Mouse (Mus musculus) myocyte (in vitro differentiated cells): ENCODE data around the gene Itgav.
A peak's percentile ranks its signal among the peaks of the same experiment; 100 is the strongest.

Source experiments
- CEBPB ChIP-seq: IDR thresholded peaks from 2 replicates; pipeline ENCODE4 v1.6.1; 2011; ENCODE audit warnings: mild to moderate bottlenecking, moderate library complexity; ENCODE audit not compliant: poor library complexity, insufficient read depth, severe bottlenecking
- E2F4 ChIP-seq: IDR thresholded peaks from one replicate; pipeline ENCODE4 v1.6.1; 2011; ENCODE audit warnings: mild to moderate bottlenecking, control low read depth, moderate library complexity; ENCODE audit not compliant: insufficient read depth
- MAX ChIP-seq: IDR thresholded peaks from one replicate; pipeline ENCODE4 v1.6.1; 2011; ENCODE audit warnings: low read depth, mild to moderate bottlenecking, control low read depth
- MYOD1 ChIP-seq, 3 experiments: IDR thresholded peaks; one replicate each; pipeline ENCODE4 v1.6.1; 2011; ENCODE audit warnings: control low read depth in 2 of 3, low read depth in 2 of 3, mild to moderate bottlenecking in 2 of 3, moderate library complexity in 1 of 3; ENCODE audit not compliant: insufficient read length in 2 of 3, control insufficient read depth in 1 of 3
- MYOG ChIP-seq, 3 experiments: IDR thresholded peaks; one replicate each; pipeline ENCODE4 v1.6.1; 2011; ENCODE audit warnings: control low read depth in 2 of 3, low read depth in 2 of 3, mild to moderate bottlenecking in 2 of 3; ENCODE audit not compliant: insufficient read length in 2 of 3, control insufficient read depth in 1 of 3, insufficient read depth in 1 of 3
- POLR2A ChIP-seq: IDR thresholded peaks from one replicate; pipeline ENCODE4 v1.6.1; 2011; ENCODE audit warnings: low read depth, mild to moderate bottlenecking, control low read depth, moderate library complexity; ENCODE audit not compliant: insufficient read length
- POLR2AphosphoS2 ChIP-seq: IDR thresholded peaks from one replicate; pipeline ENCODE4 v1.6.1; 2011; ENCODE audit warnings: low read depth, control low read depth; ENCODE audit not compliant: insufficient read length
- SRF ChIP-seq: IDR thresholded peaks from one replicate; pipeline ENCODE4 v1.6.1; 2011; ENCODE audit warnings: low read depth; ENCODE audit not compliant: control insufficient read depth, insufficient read length
- TCF12 ChIP-seq: IDR thresholded peaks from one replicate; pipeline ENCODE4 v1.6.1; 2011; ENCODE audit warnings: mild to moderate bottlenecking, control low read depth; ENCODE audit not compliant: poor library complexity, insufficient read depth, severe bottlenecking
- TCF3 ChIP-seq: IDR thresholded peaks from one replicate; pipeline ENCODE4 v1.6.1; 2011; ENCODE audit warnings: low read depth, control low read depth; ENCODE audit not compliant: insufficient read length
- USF1 ChIP-seq: IDR thresholded peaks from one replicate; pipeline ENCODE4 v1.6.1; 2011; ENCODE audit warnings: low read depth, mild to moderate bottlenecking, control low read depth, moderate library complexity

GRCm38 (mm10) chr2:83723921-83724826 is at the start of gene Itgav:
- no peak for TF ChIP-seq USF1
- TF ChIP-seq TCF12, result no peak
- TF ChIP-seq POLR2AphosphoS2, result peak; percentile 79
- TF ChIP-seq POLR2A, result peak; percentile 90
- no peak for TF ChIP-seq E2F4
- no peak for TF ChIP-seq CEBPB
- TF ChIP-seq TCF3, result no peak
- no peak for TF ChIP-seq MAX
- TF ChIP-seq SRF, result no peak
- no peak for TF ChIP-seq MYOD1 (IDR thresholded peaks at IDR 0.05; ENCODE audit: control insufficient read depth in 1 of 3, insufficient read length in 2 of 3, low read depth in 2 of 3)
- no peak for TF ChIP-seq MYOG (IDR thresholded peaks at IDR 0.05; ENCODE audit: control insufficient read depth in 1 of 3, insufficient read depth in 1 of 3, insufficient read length in 2 of 3, low read depth in 2 of 3)
